Mouse (Mus musculus) right cerebral cortex, postnatal 36 days (tissue): Measurements from ENCODE around the gene Camp.

Source experiments
- DNase-seq, 2 experiments: peaks; one replicate each; pipeline ENCODE4 v3.0.0; 2022; ENCODE audit warnings: low spot score in 2 of 2, mixed read lengths in 1 of 2

Gene Camp

DNA sequence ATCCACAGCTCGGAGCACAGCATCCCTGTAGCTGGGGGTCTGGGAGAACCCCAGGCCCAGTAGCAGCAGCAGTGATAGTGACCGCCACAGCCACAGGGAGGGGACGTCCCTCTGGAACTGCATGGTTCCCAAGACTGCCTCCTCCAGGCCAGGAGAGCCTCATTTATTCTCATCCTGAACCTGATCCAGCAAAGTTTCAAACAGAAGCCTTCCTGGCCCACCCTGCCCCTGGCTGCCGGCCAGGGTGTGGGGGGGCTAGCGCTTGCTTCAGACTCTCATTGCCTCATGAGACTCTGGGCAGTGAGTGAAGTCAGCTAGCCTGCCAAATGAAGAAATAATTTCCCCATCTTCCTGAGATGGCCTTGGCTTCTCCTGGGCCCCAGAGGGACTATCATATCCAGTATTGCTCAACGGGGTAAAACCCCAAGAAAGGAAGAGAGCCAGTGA is at the start of gene Camp:
Camp (minus strand) TSS at position 306 of the 447 bp plus-strand sequence.
- no peak for DNase-seq

DNA sequence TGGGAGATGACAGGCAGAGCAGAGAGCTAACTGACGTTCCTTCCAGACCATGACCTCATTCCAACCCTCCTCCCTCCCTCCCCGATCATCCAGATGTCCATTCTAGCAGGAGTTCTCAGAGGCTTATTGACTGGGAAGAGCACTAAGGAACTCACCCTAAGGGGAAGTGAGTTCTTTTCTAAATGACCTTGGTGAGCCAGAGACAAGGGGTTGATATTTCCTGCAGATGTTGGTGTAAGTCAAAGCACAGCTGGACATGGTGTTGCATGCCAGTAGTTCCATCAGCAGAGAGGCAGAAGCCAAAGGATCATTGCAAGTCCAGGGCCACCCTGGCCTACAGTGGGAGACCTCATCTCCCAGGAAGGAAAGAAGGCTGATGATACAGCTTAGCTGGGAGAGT is 48.6 kb upstream of the Camp start:
- no peak for DNase-seq

DNA sequence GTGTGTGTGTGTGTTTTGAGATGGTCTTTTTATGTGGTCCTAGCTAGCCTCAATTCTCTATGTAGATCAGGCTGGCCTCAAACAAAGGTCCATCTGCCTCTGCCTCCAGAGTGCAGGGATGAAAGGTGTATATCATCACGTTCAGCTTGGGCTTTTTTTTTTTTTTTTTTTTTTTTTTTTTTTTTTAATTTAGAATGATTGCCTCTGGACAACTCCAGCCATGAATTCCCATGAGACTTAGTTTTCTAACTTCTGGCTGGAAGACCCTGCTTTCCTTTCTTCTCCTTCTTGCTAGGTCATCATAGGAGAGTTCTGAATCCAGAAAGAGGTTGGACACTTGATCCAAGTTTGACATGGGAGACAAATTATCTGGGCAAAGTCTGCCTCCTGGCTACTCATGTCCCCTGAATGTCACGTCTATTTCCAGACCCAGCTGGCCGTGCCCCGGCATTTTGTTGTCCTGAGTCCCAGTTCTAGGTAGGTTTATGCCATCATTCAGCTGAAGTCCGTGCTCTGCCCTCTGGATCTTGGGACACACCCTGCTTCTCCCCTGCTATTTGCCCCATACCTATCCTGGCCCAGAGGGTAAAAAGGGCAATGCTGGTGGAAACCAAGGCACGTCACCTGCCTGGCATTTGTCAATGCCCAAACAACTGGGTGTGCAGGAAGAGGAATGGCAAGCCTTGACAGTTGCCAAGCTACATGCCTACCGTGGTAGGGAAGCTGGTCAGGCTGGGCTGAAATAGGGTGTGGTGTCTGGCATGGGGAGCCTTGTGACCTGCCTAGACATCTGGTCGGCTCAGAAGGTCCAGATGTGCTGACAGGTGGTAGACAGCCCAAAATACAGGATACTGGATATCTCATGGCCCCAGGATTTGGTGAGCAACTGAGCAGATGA is 47.1 kb upstream of the Camp start:
- no peak for DNase-seq

DNA sequence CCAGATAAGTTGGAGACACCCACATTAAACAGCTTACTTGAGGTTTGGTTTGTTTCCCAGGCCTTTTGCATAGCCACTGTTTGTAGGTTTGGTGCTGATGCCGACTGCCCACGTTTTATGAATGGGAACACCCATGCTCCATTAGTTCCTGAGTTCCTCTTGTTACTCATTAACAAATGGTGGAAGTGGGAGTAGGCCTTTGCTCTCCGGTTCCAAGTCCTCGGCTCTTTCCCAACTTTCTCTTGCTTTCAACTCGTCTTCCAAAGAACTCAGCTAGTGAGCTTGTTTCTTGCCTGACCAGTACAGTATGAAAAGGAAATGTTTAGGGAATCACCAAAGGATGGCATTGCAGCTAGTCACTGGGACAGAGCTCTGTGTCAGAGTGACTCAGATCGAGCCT is 46.2 kb upstream of the Camp start:
- no peak for DNase-seq

DNA sequence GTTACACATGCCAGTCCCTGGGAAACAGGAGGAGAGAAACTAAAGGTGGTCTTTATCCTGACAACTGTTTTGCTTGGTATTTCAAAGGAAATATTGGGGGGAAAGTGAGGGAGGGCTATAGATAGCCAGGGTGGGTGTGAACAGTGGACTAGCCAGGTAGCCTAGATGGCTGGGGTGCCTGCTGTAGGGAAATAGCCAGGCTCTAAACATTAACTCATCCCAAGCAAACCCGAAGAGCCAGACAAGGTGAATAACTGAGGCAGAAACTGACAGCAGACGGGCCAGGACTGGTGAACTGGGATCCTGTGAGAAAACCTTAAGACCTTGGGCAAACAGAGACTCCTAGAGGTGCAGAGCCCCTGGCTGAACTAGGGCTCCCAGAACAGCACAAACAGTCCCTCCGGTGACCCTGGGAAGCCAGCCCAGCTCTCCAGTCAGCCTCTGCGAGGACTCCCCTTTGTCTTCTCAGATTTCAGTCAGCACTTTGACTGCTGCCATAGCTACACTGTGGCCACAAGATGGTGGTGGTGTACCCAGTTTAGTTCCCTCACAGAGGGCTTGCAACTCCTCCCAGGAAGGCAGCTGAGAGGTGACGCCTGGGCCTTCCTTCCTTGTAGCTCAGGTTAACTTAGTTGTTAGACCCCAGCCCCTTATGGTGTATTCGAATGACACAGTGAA is 45.1 kb upstream of the Camp start:
- DNase-seq: peak; percentile 50 to 58

DNA sequence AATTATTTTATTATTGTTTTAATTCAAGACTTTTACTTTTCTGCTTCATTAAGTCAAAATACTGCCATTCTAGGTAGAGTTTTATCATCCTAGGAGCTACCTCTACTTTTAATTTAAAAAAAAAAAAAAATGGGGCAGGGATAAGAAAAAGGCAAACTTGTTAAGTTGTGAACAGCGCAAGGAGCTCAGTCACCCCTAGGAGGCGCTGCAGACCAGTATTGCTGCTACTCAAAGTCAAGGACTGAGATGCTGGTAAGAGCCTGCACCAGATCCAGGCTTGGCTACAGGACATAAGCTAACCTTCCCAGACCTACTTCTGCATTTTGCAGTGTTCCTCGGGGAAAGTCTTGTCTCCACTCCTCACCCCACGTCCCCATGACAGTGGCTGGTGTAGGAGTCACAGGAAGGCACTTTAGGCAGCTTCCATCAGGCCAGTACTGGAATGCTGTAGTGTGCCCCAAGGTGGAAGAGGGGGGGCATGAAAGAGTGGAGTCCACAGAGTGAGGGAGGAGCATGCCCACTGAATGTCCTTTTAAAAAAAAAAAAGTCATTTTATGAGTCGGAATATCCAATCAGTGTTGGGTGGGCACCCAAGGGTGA is 43.3 kb upstream of the Camp start:
- DNase-seq: peak; percentile 47 to 53

DNA sequence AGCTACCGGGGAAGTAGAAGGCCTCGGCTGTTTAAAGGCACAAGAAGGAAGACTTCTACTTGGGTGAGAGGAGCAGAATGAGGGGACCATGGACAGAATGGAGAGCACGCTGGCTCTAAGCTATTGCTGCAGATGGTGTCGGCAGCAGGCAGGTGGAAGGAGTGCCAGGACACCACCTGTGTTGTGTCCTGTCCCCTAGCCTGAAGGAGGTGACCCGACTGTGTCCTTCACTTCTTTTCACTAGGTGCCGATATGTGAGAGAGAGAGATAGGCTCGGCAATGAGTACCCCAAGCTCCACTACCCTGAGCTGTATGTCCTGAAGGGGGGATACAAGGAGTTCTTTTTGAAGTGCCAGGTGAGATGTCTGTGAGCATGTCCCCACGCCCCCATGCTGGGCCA is 42.1 kb upstream of the Camp start:
- no peak for DNase-seq

DNA sequence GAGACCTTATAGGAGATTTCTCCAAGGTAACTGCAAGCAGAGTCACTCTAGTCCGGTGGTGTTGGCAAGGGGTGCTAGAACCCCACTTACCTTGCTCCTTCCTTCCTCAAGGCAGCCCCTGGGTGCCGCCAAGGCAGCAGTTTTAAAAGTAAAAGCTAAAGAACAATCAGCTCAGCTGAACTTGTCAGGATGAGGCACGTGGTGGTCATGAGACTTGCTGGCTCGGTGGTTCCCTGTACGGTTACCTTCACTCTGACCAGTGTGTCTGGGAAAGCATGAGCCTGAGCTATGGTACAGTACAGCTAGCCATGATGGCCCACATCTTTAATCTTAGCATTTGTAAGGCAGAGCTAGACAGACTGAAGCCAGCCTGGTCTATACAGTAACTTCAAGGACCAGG is 37.9 kb upstream of the Camp start:
- DNase-seq: no peak

DNA sequence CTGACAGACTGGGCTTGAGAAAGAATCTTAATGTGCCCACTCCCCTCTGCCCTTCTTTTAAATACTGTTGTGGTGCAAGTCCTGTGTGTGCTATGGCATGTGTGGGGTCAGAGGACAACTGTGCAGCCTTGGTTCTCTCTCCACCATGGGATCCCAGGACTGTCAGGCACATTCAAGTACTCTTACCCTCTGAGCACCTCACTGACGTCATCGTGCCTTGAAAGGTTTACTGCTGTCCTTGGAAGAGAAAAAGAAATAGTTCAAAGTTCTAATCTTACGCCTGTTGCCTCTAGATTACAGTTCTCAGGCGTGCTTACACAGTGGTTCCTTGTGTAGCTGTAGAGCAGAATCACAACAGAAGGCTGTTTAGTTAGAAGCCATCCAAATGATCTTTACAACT is 36.8 kb upstream of the Camp start:
- DNase-seq: no peak

DNA sequence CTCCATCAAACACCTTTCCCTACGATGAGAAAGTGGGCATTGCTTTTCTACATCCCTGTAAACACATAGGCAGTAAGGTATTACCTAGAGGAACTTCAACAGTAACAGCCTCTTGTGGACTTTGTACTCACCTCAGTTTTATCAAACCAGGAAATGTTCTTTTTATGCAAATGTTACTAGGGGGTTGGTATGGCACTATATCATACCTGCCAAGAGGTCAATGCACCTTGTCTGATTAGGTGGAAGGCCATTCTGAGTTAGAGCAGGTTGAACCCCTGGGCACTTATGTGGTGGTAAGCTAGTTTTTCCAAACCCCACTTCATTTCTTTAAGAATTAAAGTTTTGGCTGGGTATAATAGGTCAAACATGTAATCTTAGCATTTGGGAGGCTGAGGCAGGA is 29.9 kb upstream of the Camp start:
- no peak for DNase-seq

DNA sequence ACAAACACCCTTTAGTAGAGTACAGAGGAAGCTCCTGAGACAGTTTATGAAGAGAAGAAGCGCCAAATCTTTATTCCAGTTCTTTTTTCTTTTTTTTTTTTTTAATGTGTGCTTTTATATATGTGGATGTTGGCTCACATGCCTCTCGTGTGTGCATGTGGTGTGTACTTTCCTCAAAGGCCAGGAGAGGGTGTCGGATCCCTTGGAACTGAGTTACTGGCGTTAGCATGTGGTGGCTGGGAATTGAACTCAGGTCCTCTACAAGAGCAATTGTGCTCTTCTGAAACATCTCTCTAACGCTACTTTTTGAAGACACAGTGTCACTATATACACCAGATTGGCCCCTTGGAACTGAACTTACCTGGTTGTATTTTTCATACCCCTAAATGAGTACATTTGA is 28.2 kb upstream of the Camp start:
- DNase-seq: no peak

DNA sequence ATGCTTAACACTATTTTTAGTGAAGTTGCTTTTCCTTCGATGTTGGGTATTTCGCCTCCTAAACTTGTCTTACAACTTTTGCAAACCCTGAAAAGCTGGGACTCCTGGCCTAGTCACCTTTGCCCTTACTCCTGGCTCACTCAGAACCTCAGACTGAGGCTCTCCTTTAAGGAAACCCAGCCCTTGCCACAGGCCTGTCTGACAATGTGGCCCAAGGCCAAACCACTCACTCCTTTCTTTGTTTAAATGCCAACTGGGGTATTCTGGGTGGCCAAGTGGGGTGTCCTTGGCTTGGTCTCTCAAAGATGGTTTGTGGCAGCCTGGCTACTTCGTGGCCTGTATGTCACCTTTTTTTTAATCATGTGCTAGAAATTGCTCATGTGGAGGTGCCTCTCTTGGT is 27.3 kb upstream of the Camp start:
- no peak for DNase-seq

DNA sequence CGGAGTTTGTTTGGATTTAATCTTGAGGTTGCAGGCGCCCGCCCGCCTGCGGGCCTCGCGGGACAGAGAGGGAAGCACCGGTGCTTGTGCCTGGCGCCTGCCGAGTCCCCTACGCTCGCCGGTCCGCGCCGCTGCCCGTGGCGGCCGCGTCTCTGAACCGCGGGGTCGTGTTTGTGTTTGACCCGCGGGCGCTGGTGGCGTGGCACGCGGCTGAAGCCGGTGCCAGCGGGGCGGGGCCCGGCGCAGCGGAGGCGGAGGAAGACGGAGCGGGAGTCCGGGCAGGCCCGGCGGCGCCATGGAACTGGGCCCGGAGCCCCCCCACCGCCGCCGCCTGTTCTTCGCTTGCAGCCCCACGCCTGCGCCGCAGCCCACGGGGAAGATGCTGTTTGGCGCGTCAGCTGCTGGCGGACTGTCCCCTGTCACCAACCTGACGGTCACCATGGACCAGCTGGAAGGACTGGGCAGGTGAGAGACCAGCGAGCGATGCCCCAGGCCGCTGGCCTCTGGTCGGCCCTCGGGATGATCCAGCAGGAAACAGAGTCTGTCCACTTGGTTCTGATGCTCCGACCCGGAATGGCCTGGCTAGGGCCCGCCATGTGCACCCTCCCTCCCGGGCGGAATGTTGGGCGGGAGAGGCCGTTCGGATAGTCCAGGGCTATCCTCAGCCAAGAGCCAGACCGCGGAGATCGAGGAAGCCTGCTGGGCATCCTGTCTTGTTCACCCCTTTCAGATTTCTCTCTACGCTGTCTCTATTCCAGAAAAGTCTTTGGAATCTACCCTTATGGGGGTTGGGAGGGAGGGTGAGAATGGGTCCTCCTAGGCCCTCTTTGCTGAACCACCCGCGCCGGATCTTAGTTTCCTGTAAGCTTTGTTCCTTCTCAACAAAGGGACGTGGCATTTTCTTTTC is 26.5 kb upstream of the Camp start:
- DNase-seq: peak; percentile 5 to 27

DNA sequence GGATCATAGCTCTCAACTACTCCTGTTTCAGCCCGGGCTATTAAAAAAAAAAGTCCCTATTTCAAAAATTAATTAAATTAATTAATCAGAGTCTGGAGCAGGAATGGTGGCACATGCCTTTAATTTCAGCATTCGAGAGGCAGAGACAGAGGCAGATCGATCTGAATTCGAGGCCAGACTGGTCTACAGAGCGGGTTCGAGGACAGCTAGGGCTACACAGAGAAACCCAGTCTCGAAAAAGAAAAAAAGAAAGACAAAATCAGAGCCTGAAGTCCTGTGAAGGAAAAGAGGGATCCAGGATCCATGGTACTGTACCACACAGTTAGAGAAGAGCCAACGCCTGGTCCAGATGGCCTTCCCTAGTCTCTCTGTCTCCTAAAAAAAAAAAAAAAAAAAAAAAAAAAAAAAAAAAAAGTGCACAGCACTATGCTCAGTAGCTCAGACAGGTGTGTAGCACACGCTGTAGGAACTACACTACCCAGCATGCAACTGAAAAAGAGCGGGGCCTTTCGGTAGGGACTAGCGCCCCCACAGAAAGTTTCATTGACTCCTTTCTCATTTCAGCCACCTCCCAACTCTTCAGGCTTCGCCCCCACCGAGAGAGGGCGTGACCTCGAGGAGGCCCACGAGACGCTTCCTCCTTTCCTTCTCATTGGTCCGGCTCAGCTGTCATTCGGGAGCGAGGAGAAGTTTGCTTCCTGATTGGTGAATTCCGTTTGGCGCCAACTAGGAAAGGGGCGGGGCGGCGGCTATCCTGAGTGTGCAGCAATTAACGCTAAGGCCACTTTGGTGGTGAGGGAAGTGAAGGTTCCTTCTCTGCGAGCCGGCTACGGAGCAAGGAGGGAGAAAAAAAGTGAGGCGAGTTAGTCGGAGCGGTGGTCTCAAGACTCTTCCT is 25.6 kb upstream of the Camp start, which contains the start of gene Cdc25a:
Cdc25a (plus strand) TSS at position 783 of the 895 bp plus-strand sequence.
- peak; percentile 91 to 96 for DNase-seq

DNA sequence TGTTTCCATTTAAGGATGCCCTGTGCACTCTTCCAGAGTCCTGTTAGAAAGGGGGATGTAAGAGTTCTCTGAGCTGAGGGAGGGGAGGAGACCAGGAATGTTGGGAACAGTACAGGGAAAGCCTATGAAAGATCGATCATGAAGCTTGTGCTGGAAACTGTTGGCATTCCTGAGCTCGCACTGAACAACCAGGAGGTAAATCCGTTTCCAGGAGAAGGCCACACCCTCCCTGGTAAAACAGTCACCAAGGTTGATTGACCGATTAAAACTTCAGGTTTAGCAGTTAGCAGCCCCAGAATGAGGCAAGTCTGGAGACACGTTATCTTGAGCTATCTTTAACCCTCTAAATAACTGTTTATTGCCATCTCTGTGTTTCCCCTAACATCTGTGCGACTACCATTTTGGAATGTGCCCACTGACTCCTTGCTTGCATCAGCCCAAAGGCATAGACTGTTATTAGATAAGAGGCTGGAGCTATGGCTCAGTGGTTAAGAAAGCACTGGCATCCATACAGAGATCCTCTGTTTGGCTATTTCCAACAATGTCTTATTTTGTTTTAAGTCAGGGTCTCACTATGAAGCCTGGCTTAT is 21.7 kb upstream of the Camp start:
- DNase-seq: no peak

DNA sequence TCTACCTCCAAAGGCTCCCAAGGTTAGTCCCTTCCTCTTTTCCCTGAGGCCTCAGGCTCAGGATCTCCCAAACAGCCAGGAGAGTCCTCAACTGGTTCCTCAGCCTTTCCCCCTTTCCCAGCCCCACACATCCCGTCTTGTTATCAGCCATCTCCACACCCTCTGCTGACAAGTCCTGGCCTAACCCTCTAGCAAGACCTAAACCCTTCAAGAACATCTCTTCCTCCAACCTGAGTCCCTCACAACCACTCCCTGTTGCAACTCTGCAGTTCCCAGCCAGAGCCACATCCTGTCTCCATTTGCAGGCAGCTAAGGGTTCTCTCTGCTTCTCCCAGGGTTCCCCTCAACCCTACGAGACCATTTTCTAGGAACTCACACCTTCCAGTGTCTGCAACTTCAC is 16.8 kb upstream of the Camp start:
- DNase-seq: no peak

DNA sequence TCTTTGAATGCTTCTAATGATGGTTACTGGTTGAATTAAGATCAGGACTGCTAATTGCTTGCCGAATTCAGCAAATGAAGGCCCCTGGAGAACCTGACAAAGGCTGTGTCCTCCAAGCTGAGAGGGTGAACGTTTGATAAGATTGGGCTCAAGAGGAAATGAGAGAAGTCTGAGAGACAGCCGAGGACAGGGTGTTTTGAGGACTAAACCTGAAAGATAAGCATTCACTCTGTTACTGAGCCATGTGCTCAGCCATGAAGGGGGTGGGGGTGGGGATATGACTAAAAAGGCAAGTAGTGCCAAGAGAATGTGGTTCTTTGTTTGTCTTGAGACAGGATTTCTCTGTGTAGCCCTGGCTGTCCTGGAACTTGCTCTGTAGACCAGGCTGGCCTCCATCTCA is 13.7 kb upstream of the Camp start:
- no peak for DNase-seq

DNA sequence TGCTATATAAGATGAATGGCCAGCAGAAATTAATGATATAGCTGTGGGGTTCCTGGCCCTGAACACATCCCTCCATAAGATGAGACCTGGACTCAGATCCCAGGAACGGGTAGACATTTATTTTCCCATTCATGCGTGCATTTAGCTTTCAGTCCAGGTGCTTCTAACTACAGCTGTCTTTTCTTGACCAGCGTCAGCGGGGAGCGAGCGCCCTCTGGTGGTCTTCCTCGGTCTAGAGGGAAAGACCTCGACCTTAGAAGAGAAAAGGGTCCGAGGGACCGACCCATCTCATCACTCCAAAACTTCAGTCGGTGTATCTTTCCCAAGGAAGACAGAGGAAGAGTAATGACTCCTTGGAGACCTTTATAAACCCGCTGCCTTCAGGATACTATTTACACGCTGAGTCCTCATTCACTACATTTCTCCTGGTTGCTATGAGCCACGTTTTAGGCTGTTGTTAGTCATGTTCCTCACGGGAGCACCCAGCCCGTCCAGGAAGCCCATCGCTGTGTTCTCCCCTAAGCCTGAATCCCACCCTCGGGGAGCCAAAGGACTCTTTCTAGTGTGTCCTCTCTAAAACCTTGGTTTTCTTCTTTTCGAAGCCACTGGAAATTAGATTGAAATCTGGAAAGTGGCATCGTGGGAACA is 13.1 kb upstream of the Camp start:
- DNase-seq: peak; percentile 30 to 49

DNA sequence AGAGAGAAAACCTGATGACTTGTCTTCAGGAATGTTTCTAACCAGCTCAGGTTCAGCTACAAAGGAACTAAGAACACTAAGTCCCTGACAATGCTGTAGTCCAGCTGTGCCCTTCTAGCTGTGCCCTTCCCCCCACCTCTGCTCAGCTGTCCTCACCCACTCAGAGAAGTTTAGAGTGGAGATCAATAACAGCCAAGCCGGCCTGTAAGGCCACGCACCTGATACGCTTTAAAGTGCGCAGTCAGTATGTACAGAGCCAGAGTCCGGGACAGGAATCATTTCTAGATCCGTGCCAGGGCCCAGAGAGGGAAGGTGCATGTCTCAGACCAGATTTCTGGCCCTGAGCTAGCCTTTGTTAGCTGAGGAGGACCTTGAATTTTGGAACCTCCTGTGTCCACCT is 6.5 kb upstream of the Camp start:
- DNase-seq: no peak

DNA sequence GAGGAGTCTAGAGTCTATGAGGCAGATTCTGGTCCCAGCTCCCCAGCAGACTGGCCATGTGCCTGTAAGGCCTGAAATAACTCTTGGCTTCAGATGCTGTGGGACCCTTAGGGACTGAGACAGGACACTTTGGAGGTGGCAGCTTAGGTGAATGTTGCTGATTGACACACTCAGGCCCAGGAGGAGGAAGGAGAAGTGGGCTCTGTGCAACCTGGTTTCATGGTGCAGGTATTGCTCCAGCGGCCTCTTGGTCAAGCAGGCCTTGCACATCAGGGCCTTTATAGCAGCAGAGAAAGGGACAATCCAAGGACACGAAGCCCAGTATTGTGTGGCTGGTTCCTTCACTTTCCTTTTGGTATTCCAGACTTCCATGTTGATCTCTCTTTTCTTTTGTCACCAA is 4.9 kb upstream of the Camp start:
- no peak for DNase-seq
